Mouse (Mus musculus) liver, adult (tissue): Measurements from ENCODE around the gene Hspb2.

ENCODE experiments used
- GATA4 ChIP-seq: IDR thresholded peaks from 2 replicates; pipeline ENCODE4 v1.6.1; 2014; ENCODE audit warnings: mild to moderate bottlenecking, low read length; ENCODE audit not compliant: insufficient replicate concordance

The Hspb2 gene

GRCm38 (mm10) chr9:50729600-50729999 is 22.6 kb downstream of the Hspb2 start:
- no peak for TF ChIP-seq GATA4

DNA sequence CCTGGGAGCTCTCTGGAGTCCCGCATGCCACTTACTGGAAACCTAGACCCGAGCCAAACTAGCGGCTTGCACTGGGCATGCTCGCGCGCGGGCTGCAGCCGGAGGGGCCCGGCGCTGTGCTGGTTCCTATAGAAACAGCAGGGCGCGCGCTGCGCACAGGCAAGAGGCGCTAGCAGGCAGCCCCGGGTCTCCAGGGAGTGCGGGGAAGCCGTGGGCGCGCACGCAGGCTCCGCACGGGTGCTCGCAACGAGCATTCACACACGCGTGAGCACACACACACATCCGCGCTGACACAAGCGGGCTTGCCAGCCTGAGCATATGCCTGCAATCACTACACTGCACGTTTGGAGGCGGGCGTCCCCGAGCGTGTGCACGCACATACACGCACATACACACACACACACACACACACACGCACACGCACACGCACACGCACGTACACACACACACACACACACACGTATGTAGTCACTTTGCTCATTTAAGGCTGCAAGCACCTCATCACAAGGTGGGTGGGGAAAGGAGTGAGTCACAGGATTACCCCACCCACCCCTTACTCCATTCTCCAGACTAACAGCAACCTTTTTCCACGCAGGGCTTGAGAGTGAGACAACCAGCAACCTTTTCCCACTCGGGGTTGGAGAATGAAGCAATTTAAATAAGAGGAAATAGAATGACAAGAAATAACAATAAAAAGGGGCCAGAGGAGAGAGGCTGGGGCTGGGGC is 24.1 kb downstream of the Hspb2 start:
- no peak for TF ChIP-seq GATA4

- TF ChIP-seq GATA4: no peak
Measured at GRCm38 (mm10) chr9:50727171-50727924, 24.8 kb downstream of the Hspb2 start.

GRCm38 (mm10) chr9:50725921-50726590 is 26.1 kb downstream of the Hspb2 start:
- no peak for TF ChIP-seq GATA4

DNA sequence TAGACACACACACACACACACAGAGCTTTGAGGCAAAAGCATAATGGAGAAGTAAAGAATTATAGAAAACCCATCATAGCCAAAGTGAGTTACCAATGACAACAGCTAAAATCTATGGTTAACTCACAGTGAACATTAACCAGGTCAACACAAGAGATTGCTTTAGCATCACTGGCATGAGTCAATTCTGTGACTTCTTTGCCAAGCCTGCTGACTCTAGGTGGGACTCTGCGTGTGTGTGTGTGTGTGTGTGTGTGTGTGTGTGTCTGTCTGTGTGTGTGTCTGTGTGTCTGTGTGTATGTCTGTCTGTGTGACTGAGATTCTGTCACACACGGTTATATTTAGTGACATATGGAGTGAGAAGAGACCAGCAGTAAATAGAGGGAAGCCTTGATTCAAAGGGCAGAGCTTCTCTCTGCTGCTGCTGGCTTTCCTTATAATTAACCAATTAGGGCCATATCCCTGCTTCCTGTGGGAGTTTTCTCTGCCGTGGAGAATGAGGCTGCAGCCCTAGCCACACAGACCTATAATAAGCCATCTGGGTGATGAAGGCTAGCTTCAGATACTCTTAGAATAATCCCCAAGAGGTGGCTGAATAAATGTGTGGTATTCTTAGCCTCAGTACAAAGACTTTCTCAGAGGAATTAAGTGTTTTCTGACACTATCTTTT is 27.4 kb downstream of the Hspb2 start:
- no peak for TF ChIP-seq GATA4

DNA sequence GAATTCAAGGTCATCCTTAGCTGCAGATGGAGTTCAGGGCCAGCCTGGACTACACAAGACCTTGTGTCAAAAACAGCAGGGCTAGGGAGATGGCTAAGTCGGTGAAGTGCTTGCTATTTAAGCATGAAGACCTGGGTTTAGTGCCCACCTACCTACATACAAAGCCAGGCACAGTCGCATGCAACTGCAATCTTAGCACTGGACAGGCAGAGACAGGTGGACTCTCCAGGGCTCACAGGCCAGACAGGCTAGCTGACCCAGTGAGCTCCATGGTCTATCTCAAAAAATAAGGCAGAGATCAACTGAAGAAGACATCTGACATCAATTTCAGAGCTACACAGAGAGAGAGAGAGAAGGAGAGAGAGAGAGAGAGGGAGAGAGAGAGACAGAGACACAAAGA is 28.0 kb downstream of the Hspb2 start:
- TF ChIP-seq GATA4: no peak

GRCm38 (mm10) chr9:50723406-50723805 is 28.7 kb downstream of the Hspb2 start:
- TF ChIP-seq GATA4: no peak; the same call in 1 of the 2 replicates

DNA sequence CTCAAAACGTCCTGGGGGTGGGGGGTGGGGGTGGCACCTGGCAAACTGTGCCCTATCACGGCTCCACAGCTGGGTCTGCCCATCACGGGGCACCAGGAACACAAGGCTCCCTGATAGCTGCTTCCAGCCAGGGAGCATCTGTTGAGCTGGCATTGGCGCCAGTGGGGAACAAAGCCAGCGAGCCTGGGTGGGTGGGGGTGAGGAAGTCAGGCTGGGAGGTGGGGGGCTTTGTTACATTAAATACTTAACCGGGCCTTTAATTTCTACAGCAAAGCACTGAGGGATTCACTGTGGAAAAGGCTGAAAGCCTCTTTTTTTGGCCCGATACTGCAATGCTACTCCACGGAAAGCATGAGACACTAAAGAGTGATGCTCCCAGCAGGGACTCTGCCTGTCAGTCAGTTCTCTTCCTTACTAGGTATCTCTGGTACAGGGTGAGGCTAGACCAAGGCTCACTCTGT is 29.7 kb downstream of the Hspb2 start:
- TF ChIP-seq GATA4: no peak

DNA sequence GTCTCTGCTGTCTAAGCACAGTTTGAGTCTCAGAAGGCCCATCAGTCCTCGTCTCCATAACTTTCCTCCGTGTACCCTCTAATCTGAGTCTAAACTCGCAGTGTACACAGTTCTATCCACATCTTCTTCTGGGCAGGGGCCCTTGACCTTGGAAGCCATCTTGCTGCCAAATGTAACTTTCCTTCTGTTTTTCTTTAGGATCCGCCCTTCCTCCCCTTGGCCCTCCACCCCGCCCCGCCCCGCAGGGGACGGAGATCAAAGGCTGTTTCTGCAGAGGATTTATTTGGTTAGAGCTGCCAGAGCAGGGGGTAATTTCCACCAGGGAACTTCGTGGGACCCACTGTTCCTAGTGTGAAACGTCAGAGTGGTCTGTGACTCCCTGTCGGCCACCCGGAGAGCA is 31.1 kb downstream of the Hspb2 start:
- TF ChIP-seq GATA4: no peak

DNA sequence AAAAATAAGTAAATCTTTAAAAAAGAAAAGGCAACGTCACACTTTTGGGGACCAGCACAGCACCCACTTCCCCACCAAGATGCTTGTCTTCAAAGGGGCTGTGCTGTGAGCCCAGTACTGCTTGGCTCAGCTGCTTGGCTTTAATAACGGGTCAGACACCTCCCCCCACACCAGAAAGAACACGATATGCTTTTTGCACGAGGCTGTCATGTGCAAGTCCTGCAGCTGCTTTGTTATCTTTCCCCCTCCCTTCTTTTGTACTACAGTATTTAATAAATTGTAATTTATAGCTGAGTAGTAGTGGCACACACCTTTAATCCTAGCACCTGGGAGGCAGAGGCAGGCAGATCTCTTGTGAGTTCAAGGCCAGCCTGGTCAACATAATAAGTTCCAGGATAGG is 33.3 kb downstream of the Hspb2 start:
- no peak for TF ChIP-seq GATA4

DNA sequence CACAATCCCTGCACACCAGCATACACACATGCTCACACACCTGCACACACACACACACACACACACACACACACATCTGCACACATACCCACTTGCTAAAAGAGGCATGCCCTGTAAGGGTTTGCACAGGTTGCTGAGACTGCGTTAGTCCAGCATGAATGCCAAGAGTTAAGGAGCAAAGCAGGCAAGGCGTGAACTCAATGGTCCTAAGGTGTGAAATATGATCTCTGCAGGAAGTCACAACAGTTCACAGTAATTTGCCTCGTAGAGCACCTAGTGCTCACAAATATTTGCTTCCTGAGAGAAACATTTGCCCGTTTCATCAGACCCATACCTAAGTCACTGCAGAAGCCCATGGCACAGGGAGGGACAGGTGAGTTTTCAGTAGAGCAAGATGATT is 38.0 kb downstream of the Hspb2 start:
- no peak for TF ChIP-seq GATA4

GRCm38 (mm10) chr9:50711337-50711736 is 40.8 kb downstream of the Hspb2 start:
- TF ChIP-seq GATA4: no peak

DNA sequence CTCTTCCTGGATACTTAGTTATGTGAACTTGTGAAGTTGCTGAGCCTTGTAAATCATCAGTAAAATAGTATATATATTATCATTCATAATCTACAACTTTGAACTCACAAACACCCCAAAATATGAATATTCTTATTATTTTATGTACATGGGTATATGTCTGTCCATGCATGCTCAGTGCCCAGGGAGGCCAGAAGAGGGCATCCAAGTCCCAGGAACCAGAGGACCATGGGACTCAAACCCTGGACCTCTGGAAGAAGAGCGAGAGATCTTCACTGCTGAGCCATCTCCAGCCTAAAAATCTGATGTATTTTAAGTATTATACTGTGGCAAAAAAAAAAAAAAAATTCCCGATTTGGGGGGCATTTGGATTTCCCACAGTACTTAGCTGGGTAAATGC is 43.0 kb downstream of the Hspb2 start:
- no peak for TF ChIP-seq GATA4

- TF ChIP-seq GATA4: no peak
Measured at GRCm38 (mm10) chr9:50704907-50705306, 47.2 kb downstream of the Hspb2 start.
